Mouse (Mus musculus) neural tube, embryonic 15.5 days (tissue): ENCODE measurements around the gene Lrig1. TPM values are rescaled to one million over a fixed set of nuclear protein-coding genes. Genes with fewer than 3 reads are reported as not detected.

ENCODE experiments used
- microRNA-seq: library from miRNA; unstranded; fragments of <30 nt; microRNA quantifications from one replicate; pipeline ENCODE4, GENCODE M21; 2017
- polyA plus RNA-seq: library from polyadenylated mRNA; unstranded; fragments of >200 nt; fragmentation: Nextera tagmentation; extraction: Ambion mirVana; gene quantifications from 2 replicates; pipeline ENCODE4 v1.2.1, GENCODE M21; 2015

Gene Lrig1
- polyA plus RNA-seq, 1 experiment from 2014 or later, result 14.5 TPM

Small RNA genes within 50 kb of the gene (microRNA-seq; reads per million reads assigned to microRNA genes)
- not detected for gene Mir7041

Other genes starting within 250 kb of the Lrig1 start
- 7.8 and 9.4 TPM in 2 replicates for gene Slc25a26, start 199.8 kb downstream of the Lrig1 start, polyA plus RNA-seq